Mouse (Mus musculus) spleen, postnatal 4 days (tissue): ENCODE measurements around the gene Olfr486.
"Not testable (repeated sequence)": the region's sequence is repeated elsewhere in the genome, so short reads cannot be mapped to it uniquely, and the experiment has no call there.

ENCODE experiments used
- DNase-seq, 2 experiments: peaks; one replicate each; pipeline ENCODE4 v3.0.0; 2022; ENCODE audit warnings: low spot score in 2 of 2

The Olfr486 gene

DNA sequence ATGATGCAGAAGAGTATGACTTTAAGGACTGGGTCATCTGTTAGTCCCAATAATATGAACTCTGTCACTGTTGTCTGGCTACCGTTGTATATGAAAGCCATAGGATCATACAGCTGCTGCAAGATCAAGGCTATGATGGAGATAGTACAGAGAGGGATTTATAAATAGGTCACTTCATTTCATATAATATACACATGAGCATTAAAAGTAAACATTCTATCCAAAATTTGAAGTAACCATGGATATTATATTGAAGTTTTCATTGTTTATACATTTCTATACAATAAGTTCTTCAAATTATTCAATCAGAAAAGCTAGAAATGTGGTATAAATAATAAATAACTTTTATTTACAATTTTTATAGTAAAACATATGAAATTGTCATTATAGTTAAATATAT is at the start of gene Olfr486:
Gene Olfr486 (minus strand): TSS at position 101 of the 400 bp plus-strand sequence.
- not testable (repeated sequence) for DNase-seq

DNA sequence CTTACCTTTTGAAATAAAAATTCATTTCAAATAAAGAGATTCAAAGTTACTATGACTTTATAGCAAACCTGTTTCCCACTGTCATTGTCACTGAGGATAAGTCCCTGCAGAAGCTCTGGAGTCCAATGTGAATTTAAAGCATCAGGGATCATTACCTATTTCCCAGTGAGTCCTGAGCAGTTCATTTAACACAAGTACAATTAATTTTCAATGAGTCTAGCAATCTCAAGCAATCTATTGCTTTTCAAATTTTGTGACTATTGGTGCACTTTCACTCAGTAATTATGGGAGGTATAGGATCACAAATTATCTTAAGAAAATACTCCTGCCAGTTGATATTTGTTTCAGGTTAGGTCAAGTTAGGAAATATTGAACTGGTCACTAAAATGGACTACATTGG is 42.0 kb upstream of the Olfr486 start, which contains the start of gene Olfr487:
Gene Olfr487 (minus strand): TSS at position 101 of the 400 bp plus-strand sequence.
- DNase-seq, result not testable (repeated sequence)

DNA sequence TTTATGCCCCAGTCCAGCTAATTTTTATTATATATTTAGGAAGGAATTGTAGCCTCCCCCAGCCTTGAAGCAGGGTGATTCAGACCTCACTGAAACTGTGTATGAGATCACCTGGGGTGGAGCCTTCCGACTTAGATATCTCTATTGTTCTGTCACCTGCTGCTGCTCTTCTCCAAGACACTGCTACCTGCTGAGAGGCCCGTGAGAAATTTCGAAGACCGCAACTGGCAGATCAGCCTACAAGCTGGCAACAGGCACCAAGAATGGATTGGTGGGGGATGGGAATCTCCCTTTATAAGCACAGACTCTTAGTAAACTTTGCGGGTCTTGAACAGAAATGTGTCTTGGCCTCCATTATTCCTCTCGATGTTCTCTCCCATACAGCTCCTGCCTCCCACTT is 24.4 kb upstream of the Olfr486 start:
- DNase-seq, result no peak

DNA sequence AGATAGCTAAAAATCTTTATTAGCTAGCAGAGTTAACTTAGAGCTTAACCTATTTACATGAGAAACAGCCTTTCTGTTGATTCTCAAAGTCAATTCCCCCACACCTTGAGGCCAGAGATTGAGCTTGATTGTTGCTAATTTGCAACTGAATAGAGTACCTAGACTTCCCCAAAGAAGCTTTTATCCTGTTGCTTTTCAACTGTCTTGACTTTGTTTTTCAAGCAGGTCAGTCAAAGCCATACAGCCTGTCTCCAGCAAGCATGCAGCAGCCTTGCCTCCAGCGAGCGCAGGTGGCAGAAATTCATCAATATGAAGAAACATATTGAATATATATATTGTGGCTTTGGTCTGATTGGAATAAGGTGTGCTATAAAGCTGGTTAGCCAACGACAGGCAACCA is 23.8 kb upstream of the Olfr486 start:
- not testable (repeated sequence) for DNase-seq

- not testable (repeated sequence) for DNase-seq
Observed at GRCm38 (mm10) chr7:108192714-108193113, 20.2 kb upstream of the Olfr486 start.

- DNase-seq, result not testable (repeated sequence)
Observed at GRCm38 (mm10) chr7:108191196-108191595, 18.7 kb upstream of the Olfr486 start.

DNA sequence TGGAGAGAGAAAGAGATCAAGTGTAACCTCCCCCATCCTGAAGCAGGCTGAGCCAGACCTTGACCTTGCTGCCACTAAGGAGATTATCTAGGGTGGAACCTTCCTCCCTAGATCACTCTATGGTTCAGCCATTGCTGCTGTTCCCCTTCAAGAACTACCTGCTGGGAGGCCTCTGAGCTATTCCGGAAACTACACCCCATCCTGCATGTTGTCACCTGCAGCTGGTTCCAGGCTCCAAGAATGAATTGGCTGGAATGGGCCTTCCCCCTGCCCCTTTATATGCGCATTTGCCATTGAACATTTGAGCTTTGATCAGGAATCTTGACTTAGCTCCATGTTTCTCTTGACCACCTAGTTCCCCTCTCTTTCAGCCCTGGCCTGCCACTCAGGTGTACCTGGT is 12.7 kb upstream of the Olfr486 start:
- DNase-seq, result not testable (repeated sequence)

GRCm38 (mm10) chr7:108184401-108184800 is 11.9 kb upstream of the Olfr486 start:
- not testable (repeated sequence) for DNase-seq

DNA sequence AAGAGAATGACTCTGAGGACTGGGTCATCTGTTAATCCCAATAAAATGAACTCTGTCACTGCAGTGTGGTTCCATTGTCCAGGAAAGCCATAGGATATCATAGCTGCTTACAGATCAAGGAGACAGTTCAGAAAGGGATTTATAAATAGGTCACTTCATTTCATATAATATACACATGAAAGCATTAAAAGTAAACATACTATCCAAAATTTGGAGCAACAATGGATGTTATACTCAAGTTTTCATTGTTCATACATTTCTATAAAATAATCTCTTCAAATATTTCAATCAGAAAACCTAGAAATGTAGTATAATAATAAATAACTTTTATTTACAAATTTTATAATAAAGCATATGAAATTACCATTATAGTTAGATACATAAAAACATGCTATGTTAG is 12.8 kb downstream of the Olfr486 start, which contains the start of gene Olfr485:
Gene Olfr485 (minus strand): TSS at position 101 of the 400 bp plus-strand sequence.
- no peak for DNase-seq

DNA sequence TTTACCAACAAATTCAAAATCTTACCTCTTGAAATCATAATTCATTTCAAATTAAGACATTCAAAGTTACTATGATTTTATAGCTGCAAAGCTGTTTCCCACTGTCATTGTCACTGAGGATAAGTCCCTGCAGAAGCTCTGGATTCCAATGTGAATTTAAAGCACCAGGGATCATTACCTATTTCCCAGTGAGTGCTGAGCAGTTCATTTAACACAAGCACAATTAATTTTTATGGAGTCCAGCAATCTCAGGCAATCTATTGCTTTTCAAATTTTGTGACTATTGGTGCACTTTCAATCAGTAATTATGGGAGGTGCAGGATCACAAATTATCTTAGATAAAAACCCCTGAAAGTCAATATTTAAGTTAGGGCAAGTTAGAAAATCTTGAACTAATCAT is 45.2 kb downstream of the Olfr486 start, which contains the start of gene Olfr484:
Gene Olfr484 (minus strand): TSS at position 101 of the 400 bp plus-strand sequence.
- DNase-seq, result no peak
